Mouse (Mus musculus): ENCODE data around the gene Rac1.

DNA sequence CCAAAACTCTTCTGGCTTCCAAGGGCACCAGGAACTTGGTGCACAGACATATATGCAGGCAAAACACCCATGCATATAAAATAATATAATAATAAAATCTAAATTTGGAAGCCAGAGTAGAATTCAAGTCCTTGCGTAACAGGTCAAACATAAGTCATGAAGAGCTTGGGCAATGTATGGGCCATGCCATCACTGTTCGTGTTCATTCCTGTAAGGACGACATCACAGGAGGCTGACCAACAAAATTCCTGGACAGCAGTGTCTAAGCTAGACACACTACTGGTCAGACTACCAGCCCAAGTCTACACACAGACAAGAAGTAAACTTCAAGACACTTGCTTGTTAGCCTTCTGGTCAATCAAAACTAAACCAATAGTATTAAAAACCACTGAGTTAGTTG lies 5.0 kb downstream of the Rac1 start:
- no peak for TF ChIP-seq CTCF (IDR thresholded peaks at IDR 0.05; ENCODE audit: borderline replicate concordance, control insufficient read depth, extremely low read depth, insufficient read depth, low read length, poor library complexity)
- no peak for TF ChIP-seq POLR2A (IDR thresholded peaks at IDR 0.05; ENCODE audit: control insufficient read depth, extremely low read depth, insufficient read depth, low read length, poor library complexity)

Data from thymus, adult 2 months (tissue).